Mouse (Mus musculus) lung, postnatal 4 days (tissue): Measurements from ENCODE around the gene Hpdl.
A peak's percentile ranks its signal among the peaks of the same experiment; 100 is the strongest.
"Not testable (repeated sequence)": the region's sequence is repeated elsewhere in the genome, so short reads cannot be mapped to it uniquely, and the experiment has no call there.

Experiments used
- DNase-seq, 2 experiments: peaks; one replicate each; pipeline ENCODE4 v3.0.0; 2021

Hpdl gene

GRCm38 (mm10) chr4:116821694-116822016 lies at the start of gene Hpdl:
Hpdl (minus strand) TSS chr4:116821707.
- DNase-seq, result no peak

DNA sequence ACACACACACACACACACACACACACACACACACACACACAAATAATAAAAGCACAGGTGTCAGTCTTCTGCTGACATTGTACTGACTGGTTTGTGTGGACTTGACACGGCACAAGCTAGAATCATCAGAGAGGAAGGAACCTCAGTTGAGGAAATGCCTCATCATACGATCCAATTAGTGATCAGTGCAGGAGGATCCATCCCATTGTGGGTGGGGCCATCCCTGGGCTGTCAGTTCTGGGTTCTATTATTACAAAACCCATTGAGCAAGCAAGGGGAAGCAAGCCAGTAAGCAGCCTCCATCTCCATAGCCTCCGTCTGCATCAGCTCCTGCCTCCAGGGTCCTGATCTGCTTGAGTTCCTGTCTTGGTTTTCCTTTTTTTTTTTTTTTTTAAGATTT lies 48.4 kb upstream of the Hpdl start:
- no peak for DNase-seq

DNA sequence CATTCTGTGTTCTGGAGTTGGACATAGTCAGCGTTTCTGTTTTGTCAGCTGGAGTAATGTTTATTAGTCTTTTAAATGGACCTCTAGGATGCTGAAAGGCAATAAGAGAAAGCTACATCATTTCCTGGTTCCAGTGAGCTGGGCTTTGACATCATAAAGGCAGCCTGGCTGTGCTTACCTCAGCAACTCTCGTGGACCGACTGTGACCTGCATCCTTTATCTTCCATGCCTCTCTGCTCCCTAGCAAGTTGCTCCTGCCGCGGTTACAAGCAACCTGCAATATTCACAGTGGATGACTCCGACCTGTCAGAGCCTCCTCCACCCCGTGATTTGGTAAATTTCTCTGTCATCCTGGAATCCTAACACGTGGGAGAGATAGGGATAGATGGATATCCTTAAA lies 40.5 kb upstream of the Hpdl start:
- DNase-seq, result no peak

DNA sequence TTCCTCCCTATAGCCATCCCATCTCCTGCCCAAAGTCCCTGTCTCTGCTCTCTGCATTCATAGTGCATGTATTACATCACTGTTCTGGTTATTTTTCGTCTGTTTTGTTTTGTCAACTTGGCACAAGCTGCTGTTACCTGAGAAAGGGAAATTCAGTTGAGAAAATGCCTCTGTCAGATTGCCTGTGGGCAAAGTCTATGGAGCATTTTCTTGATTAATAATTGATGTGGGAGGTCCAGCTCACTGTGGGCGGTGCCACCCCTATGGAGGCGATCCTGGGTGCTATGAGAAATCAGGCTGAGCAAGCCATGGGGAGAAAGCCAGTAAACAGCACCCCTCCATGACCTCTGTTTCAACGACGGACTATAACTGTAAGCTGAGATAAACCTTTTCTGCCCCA lies 38.2 kb upstream of the Hpdl start:
- no peak for DNase-seq

DNA sequence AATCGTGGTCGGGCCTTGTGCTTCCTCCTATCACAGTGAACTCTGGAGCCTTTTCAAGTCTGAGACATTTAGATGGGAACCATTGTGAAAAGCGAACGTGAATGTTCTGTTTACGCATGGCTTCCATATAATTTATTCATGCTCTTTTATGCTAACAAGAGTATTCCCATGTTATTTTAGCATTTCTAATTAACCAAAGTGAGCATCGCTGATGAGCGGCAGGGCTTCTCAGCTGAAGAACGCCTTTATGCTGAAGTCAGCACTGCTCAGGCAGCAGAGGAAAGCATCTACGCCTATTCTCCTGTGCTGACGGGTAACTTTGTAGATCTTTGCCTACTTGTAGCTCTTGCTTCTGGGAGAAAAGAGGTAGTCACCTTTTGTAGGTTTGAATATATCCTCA lies 35.7 kb upstream of the Hpdl start:
- no peak for DNase-seq

- DNase-seq, result no peak
These were observed 32.8 kb upstream of the Hpdl start for GRCm38 (mm10) chr4:116854286-116854685.

- no peak for DNase-seq
These were observed 28.4 kb upstream of the Hpdl start for GRCm38 (mm10) chr4:116849901-116850300.

- no peak for DNase-seq
These were observed 22.8 kb upstream of the Hpdl start for GRCm38 (mm10) chr4:116844324-116844723.

DNA sequence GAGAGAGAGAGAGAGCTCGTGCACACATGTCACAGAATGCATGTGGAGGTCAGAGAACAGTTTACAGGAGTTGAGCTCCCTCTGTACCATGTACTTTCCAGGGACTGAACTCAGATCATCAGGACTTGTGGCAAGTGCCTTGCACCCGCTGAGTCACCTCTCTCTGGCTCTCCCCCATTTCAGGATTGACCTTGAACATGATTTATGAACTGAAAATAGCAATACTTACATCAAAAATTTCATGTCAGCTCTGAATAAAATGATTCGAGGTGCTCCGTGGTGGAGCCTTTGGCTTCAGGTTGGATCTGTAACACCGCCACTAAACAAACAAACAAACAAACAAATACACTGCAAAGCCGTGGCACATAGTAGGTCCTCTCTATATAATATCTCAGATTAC lies 19.3 kb upstream of the Hpdl start:
- no peak for DNase-seq

DNA sequence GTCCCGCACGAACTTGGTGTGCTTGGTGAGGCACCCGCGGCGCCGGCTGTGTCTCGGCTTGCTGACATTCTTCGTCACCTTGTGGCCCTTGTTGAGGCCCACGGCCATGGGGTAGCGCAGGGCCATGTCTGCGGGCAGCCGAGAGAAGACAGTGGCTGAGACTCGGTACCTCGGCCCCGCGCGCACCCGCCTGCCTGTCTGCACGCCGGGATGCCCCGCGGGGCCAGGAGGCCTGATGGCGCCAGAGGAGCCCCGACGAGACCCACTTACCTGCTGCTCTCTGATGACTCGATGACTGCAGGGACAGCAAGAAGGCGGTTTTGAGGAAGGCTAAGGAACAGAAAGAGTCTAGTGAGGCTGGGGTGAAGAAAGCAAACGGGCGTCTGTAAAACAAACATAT lies 18.6 kb upstream of the Hpdl start:
- DNase-seq, result not testable (repeated sequence)

DNA sequence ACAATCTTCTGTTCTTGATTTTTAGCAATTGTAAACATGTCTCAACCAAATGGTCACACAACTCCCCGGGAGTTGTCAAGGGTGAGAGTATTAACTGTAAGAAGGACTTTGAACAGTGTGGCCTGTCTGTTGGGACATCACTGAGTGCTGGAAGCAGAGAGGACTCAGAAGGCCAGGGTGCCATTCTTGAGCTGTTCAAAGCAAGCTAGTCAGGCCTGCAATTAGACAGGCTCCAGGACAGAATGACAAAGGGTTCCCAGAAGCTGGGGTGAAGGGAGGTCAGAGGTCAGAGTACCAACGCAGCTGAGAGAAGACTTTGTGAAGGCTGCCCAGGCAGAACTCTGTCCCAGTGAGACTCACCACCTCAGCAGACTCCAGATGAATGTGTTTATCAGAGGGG lies 17.5 kb upstream of the Hpdl start:
- no peak for DNase-seq

DNA sequence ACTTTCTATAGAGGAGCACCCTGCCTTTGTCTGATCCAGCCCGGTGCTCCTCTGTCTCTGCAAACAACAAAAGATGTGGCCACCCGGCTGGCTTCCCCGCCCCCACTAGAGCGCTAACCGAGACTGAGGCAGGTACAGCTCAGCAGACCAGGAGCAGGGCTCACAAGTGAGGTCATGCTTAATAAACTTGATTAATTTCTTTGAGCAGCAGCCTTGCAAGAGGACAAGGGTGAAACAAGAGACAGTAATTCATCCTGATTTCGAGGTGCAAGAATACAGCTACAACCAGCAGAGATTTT lies 8.5 kb upstream of the Hpdl start:
- no peak for DNase-seq

DNA sequence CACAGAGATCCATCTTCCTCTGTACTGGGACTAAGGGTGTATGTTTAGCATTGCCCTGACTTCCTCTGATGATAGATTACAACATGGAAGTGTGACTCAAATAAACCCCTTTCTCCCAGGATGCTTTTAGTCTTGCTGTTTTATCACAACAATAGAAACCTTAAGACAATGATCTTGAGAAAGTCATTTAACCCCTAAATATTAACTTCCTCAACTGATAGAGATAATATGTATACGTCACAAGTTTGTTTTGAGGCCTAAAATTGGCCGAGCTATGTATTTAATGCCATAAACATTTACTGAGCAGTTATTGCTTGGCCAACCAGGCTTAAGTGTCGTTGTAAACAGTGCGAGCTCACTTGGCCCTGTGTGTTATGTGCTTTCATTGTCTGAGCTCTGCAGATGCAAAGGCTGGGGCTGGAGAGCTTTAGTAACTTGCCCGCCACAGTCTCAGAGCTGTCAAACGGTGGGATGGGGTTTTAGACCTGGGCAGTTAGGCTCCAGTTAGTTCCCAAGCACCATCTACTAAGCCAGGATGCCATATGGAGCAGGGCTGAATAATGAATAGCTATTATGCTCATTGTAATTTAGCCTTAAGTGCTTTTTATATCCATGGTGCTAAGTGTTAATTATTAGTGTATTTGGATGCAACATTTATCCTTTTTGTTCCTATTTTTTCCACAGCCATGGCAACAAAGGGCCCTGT lies 8.0 kb upstream of the Hpdl start:
- peak; percentile 41 to 60 for DNase-seq

DNA sequence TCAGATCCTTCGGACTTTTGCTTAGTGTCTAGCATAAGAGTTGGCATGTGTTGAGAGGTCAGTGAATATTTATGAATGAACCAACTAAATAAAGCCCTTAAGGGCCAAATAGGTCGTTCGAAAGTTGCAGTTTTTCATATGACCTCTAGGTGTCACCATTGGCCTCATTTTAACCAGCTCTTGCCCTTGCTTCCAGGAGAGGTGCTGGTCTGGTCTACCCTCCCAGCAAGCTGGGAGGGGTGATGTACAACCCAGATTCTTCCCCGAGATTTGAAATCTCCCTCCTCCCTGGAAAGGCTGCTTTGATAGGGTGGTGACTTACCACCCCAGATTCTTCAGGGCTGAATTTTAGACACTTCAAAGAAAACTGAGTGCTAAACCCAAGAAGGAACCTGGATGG lies 6.3 kb upstream of the Hpdl start:
- DNase-seq, result peak in 1 of 2 experiments; percentile 58

GRCm38 (mm10) chr4:116824541-116825004 lies 3.1 kb upstream of the Hpdl start:
- peak; percentile 74 to 75 for DNase-seq

DNA sequence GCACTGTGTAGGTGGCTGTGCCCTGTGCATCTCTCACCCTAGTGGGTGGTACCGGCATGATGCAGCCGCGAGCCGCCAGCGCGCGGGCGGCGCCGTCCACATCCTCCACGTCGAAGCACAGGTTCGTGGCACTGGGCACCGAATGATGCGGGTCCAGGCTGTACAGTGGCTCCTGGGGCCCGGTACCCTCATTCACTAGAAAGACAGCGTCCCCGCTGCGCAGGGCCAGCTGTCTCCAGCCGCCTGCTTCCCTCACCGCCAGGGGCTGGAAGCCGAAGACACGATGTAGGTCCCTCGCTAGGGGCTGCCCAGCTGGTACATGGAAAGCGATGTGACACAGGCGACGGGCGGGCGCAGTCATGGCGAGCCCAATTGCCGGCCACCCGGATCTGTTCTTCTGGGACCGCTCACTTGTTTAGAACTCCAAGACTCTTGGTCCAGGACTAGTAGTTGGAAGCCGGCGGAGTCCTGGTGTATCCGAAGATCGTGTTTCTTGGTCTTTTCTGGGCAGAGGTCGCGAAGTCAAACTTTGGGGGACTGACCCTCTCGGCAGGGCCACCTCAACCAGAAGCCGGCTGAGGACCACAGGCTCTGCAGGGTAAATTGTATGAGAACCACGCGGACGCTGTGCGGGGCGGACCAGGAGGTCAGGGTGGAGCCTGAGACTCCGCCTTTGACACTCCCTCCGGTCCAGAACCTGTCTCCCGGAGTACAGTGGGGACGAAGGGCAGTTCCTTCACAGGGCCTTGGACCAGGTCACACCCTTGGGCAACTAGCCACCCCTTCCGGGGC lies 409 bp downstream of the Hpdl start:
- peak; percentile 75 to 77 for DNase-seq

DNA sequence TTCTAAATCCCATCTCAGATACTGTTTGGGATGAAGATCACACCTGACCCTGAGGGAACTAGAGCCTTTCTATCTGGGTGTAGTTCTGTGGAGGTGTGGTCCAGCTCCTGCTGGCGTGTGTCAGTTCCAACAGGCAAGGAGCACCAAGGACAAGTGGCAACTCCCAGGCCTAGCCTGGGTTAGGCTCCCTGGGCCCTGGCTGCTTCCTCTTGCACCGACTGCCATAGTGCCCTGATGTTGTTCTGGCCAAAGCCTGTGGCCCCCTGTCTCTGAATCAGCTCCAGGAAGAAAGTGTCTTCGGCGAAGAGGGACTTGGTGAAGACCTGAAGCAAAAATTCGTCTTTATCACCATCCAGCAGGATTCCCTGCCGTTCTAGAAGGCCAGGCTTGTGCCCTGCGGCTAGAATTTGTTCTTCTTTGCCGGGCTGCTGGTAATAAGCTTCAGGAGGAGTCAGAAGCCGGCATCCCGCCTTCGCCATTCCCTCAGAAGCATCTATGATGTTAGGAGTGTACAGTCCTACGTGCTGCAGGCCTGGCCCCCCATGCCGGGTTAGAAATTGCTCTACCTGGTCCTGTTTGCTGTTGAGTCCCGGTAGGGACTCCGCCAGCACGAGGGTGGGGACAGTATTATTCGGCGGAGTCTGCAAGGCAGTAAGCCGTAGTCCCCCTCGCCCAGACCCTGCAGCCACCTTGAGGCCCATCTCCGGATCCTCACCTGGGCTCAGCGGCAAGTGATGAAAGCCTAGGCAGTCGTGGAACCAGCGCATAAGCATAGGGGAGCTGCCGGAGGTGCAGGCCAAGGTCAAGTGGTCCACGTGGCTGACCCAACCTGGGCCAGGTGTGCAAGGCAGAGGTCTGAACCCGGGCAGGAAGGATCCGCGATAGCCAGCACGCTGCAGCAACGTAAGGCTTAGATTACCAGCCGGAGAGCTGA lies 1.3 kb downstream of the Hpdl start:
- DNase-seq, result no peak

DNA sequence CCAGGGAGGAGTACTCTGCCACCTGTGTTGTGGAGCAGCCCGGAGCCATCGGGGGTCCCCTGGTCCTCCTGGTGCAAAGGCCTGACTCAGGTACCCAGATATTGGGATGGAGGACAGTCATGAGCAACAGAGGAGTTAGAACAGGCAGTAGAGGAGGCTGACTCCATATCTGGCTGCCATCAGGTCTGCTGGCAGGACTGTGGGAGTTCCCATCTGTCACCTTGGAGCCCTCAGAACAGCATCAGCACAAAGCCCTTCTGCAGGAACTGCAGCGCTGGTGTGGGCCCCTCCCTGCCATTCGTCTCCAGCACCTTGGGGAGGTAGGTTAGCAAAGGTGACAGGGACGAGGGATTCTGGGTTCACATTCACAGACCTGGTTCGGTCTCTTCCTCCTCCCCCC lies 4.0 kb downstream of the Hpdl start:
- DNase-seq, result no peak

GRCm38 (mm10) chr4:116815276-116815675 lies 6.2 kb downstream of the Hpdl start:
- no peak for DNase-seq

DNA sequence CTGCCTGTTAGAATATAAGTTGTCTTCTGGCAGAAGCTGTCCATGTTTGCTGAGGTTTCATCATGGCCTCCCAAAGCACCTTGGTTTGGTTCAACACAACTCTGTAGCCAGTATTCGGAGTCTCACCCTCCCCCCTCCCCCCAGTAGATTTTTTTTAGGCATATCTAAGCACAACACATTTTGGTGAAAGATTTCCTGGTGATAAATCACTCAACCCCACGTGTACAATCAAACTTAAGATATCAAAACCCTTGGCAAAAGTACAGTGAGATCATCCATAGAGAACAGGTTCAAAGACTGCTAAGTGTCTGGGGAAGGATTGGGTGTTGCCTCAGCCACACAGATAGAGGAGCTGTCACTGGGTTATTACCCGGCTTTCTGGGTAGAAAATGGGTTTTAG lies 10.5 kb downstream of the Hpdl start:
- DNase-seq, result no peak

DNA sequence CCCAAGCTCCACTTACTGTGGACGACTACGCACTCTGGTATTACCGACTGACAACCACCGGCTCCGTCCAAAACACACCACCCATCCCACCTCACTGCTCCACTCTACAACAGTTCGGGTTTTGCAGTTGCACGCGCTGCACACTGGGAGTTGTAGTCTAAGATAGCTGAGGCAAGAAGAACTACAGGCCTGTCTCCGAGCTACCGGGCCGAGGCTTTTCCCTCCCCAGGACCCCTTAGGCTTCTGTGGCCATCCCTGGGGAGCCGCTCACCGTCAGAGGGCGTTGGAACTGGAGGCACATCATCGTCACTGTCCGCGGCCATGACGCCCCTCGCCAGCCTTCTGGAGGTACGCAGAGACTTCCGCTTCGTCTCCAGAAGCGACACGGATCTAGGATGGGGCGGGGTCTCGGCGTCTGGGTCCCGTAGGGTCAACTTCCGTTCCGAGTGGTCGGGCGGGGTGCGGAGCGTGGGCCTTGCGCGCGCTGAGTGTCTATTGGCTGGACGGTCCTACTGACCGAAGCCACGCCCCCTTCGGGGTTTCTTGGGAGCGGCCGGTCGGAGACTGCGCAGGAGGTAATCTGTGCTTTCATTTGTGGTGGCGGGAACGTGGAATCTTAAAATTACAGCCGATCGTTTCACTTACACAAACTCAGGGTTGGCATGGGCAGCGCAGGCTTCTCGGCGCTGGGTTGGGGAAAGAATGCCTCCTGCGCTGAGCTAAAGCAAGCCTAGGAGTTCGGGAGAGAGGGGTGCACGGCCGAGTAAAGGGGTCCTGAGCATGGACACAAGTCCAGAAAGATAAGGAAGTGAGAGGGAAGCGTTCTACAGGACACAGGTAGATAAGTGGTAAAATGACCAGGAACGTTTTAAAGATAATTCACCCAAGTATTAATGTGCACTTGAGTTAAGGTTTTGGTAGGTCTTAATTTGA lies 14.0 kb downstream of the Hpdl start, which contains the start of the genes Toe1 and Mutyh:
Gene Toe1 (minus strand): TSS at position 444 of the 933 bp plus-strand sequence.
Gene Mutyh (plus strand): TSS at position 527 of the 933 bp plus-strand sequence.
- peak; percentile 95 to 98 for DNase-seq

DNA sequence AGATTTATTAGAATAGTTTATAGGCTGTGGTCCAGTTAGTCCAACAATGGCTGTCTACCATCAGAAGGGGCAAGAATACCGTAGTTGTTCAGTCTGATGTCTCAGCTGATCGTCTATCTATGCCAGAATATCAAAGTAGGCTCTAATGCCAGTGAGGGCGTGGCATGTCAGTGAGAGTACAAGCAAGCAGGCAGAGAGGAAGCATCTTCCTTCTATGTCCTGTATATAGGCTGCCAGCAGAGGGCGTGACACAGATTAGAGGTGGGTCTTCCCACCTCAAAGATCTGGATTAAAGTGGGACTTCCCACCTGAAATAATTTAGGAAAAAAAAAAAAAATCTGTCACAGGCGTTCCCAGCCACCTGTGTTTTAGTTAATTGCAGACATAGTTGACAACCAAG lies 21.6 kb downstream of the Hpdl start:
- no peak for DNase-seq
